Mouse (Mus musculus): ENCODE data around the gene Hbb-bh2.

- TF ChIP-seq CTCF (IDR thresholded peaks at IDR 0.05; ENCODE audit: low read depth), result no peak
- TF ChIP-seq EP300 (IDR thresholded peaks at IDR 0.05; ENCODE audit: low read depth), result no peak
Observed at GRCm38 (mm10) chr7:103824597-103824996, 15.7 kb downstream of the Hbb-bh2 start.
